Mouse (Mus musculus) erythroblast, embryonic 14.5 days (primary cell): ENCODE measurements at regions not wholly inside any gene's neighbourhood (a gene's known extent, or its start where the extent isn't known, plus 50 kb on each side); places are given as distances from the start of the nearest gene placed in this dataset.

Source experiments
- GATA1 ChIP-seq: IDR thresholded peaks from 2 replicates; pipeline ENCODE4 v1.6.1; 2012; ENCODE audit warnings: low read length, inconsistent platforms, mixed read lengths
- TAL1 ChIP-seq: IDR thresholded peaks from 3 replicates; pipeline ENCODE4 v1.6.1; 2012; ENCODE audit warnings: low read length, inconsistent platforms, mixed read lengths

GRCm38 (mm10) chrX:99332457-99332770, 138.7 kb downstream of the Pja1 start:
- no peak for TF ChIP-seq GATA1
- TF ChIP-seq TAL1 = no peak
